Mouse (Mus musculus) G1E (cell line): ENCODE measurements at regions not wholly inside any gene's neighbourhood (a gene's known extent, or its start where the extent isn't known, plus 50 kb on each side); places are given as distances from the start of the nearest gene placed in this dataset.

Experiments used
- ATAC-seq: 2 replicates; pipeline ENCODE4 v1.8.0; 2016; ENCODE audit warnings: mild to moderate bottlenecking; ENCODE audit not compliant: insufficient number of reproducible peaks, poor library complexity, low FRiP score, severe bottlenecking; ENCODE audit errors: extremely low read depth
- DNase-seq: peaks from one replicate; pipeline ENCODE4 v3.0.0; 2012; ENCODE audit warnings: low spot score
- H3K27me3 ChIP-seq: 2 replicates; pipeline ENCODE4 v1.6.1; 2012; ENCODE audit warnings: mild to moderate bottlenecking, low read length, inconsistent platforms; ENCODE audit not compliant: insufficient read depth
- H3K36me3 ChIP-seq: replicated peaks from 2 replicates; pipeline ENCODE3; 2012; ENCODE audit warnings: mild to moderate bottlenecking, inconsistent platforms
- H3K4me1 ChIP-seq: 2 replicates; pipeline ENCODE4 v1.6.1; 2012; ENCODE audit warnings: low read depth, low read length, inconsistent platforms, mixed read lengths; ENCODE audit not compliant: insufficient read depth
- H3K4me3 ChIP-seq: 2 replicates; pipeline ENCODE4 v1.5.1; 2012; ENCODE audit warnings: low read depth, mild to moderate bottlenecking, inconsistent platforms, low read length, moderate library complexity, mixed read lengths
- H3K9me3 ChIP-seq: replicated peaks from 2 replicates; pipeline ENCODE4 v1.6.1; 2012; ENCODE audit warnings: inconsistent platforms
- CTCF ChIP-seq: IDR thresholded peaks from 2 replicates; pipeline ENCODE4 v1.5.1; 2012; ENCODE audit warnings: low read depth, low read length, inconsistent platforms, mixed read lengths
- GATA1 ChIP-seq: IDR thresholded peaks from 2 replicates; pipeline ENCODE4 v1.6.1; 2012; ENCODE audit warnings: borderline replicate concordance, low read length, inconsistent platforms, mixed read lengths
- GATA2 ChIP-seq: IDR thresholded peaks from 2 replicates; pipeline ENCODE4 v1.6.1; 2012; ENCODE audit warnings: low read depth, low read length, inconsistent platforms, borderline replicate concordance
- POLR2AphosphoS5 ChIP-seq: IDR thresholded peaks from 2 replicates; pipeline ENCODE4 v1.6.1; 2012; ENCODE audit warnings: low read depth, low read length, inconsistent platforms; ENCODE audit not compliant: insufficient replicate concordance
- TAL1 ChIP-seq: conservative IDR thresholded peaks from 2 replicates; pipeline ENCODE4 v1.6.1; 2012; ENCODE audit warnings: low read depth, low read length, inconsistent platforms, mixed read lengths

GRCm38 (mm10) chr10:17472536-17472935, 250.5 kb upstream of the Cited2 start:
- DNase-seq: no peak
- ATAC-seq: no peak
- Histone ChIP-seq H3K9me3 (no peaks in the 10 kb centered on the region), H3K36me3 (no peaks in the 10 kb centered on the region), H3K27me3 (no peaks in the 10 kb centered on the region), H3K4me1 (peaks cover 3% of the 10 kb centered on the region; the same call in 1 of the 2 replicates), H3K4me3 (no peak overlapping the region)
- no peak for TF ChIP-seq TAL1
- TF ChIP-seq CTCF: no peak
- no peak for TF ChIP-seq GATA1
- no peak for TF ChIP-seq POLR2AphosphoS5
- no peak for TF ChIP-seq GATA2

- ATAC-seq: no peak
- Histone ChIP-seq H3K4me1 (peaks cover 5% of the 10 kb centered on the region; the same call in 1 of the 2 replicates), H3K27me3 (0 out of 2 replicates have a peak, but pooled peaks cover 3% of the 10 kb centered on the region), H3K4me3 (no peak overlapping the region), H3K36me3 (no peaks in the 10 kb centered on the region), H3K9me3 (no peaks in the 10 kb centered on the region)
- TF ChIP-seq GATA2 (no peak), CTCF (no peak), POLR2AphosphoS5 (no peak), GATA1 (no peak), TAL1 (no peak)
- no peak for DNase-seq
Observed at GRCm38 (mm10) chr10:17475976-17476375, 247.0 kb upstream of the Cited2 start.

GRCm38 (mm10) chr10:17476720-17477119, 246.3 kb upstream of the Cited2 start:
- no peak overlapping the region for H3K4me3 ChIP-seq

GRCm38 (mm10) chr10:17478761-17479632, 244.0 kb upstream of the Cited2 start:
- ATAC-seq: no peak
- Histone ChIP-seq H3K9me3 (no peaks in the 10 kb centered on the region), H3K27me3 (0 out of 2 replicates have a peak, but pooled peaks cover 3% of the 10 kb centered on the region), H3K4me1 (peaks cover 6% of the 10 kb centered on the region), H3K36me3 (no peaks in the 10 kb centered on the region), H3K4me3 (no peak overlapping the region)
- no peak for TF ChIP-seq POLR2AphosphoS5
- TF ChIP-seq GATA1: no peak
- no peak for TF ChIP-seq TAL1
- TF ChIP-seq GATA2: no peak
- TF ChIP-seq CTCF: no peak
- DNase-seq: no peak

More at GRCm38 (mm10) chr10:17476720-17477119, 246.3 kb upstream of the Cited2 start:
- no peak for DNase-seq
- Histone ChIP-seq H3K36me3 (no peaks in the 10 kb centered on the region), H3K9me3 (no peaks in the 10 kb centered on the region), H3K4me1 (peaks cover 9% of the 10 kb centered on the region), H3K27me3 (0 out of 2 replicates have a peak, but pooled peaks cover 3% of the 10 kb centered on the region)
- ATAC-seq: no peak
- TF ChIP-seq POLR2AphosphoS5 (no peak), CTCF (no peak), GATA2 (no peak), TAL1 (no peak), GATA1 (no peak)

GRCm38 (mm10) chr10:17482751-17483150, 240.3 kb upstream of the Cited2 start:
- TF ChIP-seq TAL1 (no peak), GATA1 (no peak), GATA2 (no peak), CTCF (no peak), POLR2AphosphoS5 (no peak)
- 0 out of 2 replicates have a peak, but pooled peaks cover 3% of the 10 kb centered on the region for H3K27me3 ChIP-seq
- H3K36me3 ChIP-seq: no peaks in the 10 kb centered on the region
- no peaks in the 10 kb centered on the region for H3K9me3 ChIP-seq
- no peak overlapping the region for H3K4me3 ChIP-seq
- H3K4me1 ChIP-seq: peaks cover 12% of the 10 kb centered on the region
- ATAC-seq (no peak), DNase-seq (no peak)

GRCm38 (mm10) chr10:17485049-17485449, 238.0 kb upstream of the Cited2 start:
- DNase-seq (no peak), ATAC-seq (peak; percentile 86)
- Histone ChIP-seq H3K36me3 (no peaks in the 10 kb centered on the region), H3K4me3 (no peak overlapping the region), H3K9me3 (no peaks in the 10 kb centered on the region; the same call in 1 of the 2 replicates), H3K4me1 (peaks cover 13% of the 10 kb centered on the region), H3K27me3 (no peaks in the 10 kb centered on the region)
- no peak for TF ChIP-seq POLR2AphosphoS5
- TF ChIP-seq TAL1: no peak
- no peak for TF ChIP-seq CTCF
- no peak for TF ChIP-seq GATA1
- TF ChIP-seq GATA2: no peak
